Mouse (Mus musculus) C2C12 (cell line): ENCODE measurements around the gene Acbd6. TPM values are rescaled to one million over a fixed set of nuclear protein-coding genes. Genes with fewer than 3 reads are reported as not detected.

Experiments used
- H3K27me3 ChIP-seq: one replicate; pipeline ENCODE4 v1.6.1; 2011; ENCODE audit not compliant: control insufficient read depth, insufficient read depth, insufficient read length
- H3K36me3 ChIP-seq: one replicate; pipeline ENCODE4 v1.6.1; 2011; ENCODE audit not compliant: control insufficient read depth, insufficient read depth
- H3K4me3 ChIP-seq: one replicate; pipeline ENCODE4 v1.5.1; 2011; ENCODE audit warnings: mild to moderate bottlenecking, control low read depth; ENCODE audit not compliant: poor library complexity, insufficient read depth, severe bottlenecking
- H3K79me2 ChIP-seq: one replicate; pipeline ENCODE4 v1.6.1; 2011; ENCODE audit not compliant: control insufficient read depth, insufficient read depth
- H3K79me3 ChIP-seq: one replicate; pipeline ENCODE4 v1.6.1; 2011; ENCODE audit warnings: low read depth, control low read depth
- H3ac ChIP-seq: one replicate; pipeline ENCODE3; 2011; ENCODE audit warnings: low read depth; ENCODE audit not compliant: control insufficient read depth, insufficient read length
- CEBPB ChIP-seq: IDR thresholded peaks from one replicate; pipeline ENCODE4 v1.6.1; 2011; ENCODE audit warnings: low read depth, mild to moderate bottlenecking, control low read depth, moderate library complexity
- CTCF ChIP-seq: IDR thresholded peaks from one replicate; pipeline ENCODE4 v1.5.1; 2011; ENCODE audit not compliant: control insufficient read depth, insufficient read depth, insufficient read length
- FOSL1 ChIP-seq: IDR thresholded peaks from one replicate; pipeline ENCODE4 v1.8.0; 2011; ENCODE audit warnings: mild to moderate bottlenecking, low read length; ENCODE audit not compliant: poor library complexity, insufficient read depth, severe bottlenecking
- MAX ChIP-seq: IDR thresholded peaks from one replicate; pipeline ENCODE4 v1.6.1; 2011; ENCODE audit warnings: mild to moderate bottlenecking, control low read depth
- MYOD1 ChIP-seq: IDR thresholded peaks from one replicate; pipeline ENCODE4 v1.6.1; 2011; ENCODE audit warnings: low read depth; ENCODE audit not compliant: control insufficient read depth, insufficient read length
- MYOG ChIP-seq: IDR thresholded peaks from one replicate; pipeline ENCODE4 v1.6.1; 2011; ENCODE audit not compliant: control insufficient read depth, insufficient read length; ENCODE audit errors: extremely low read depth
- USF1 ChIP-seq: IDR thresholded peaks from one replicate; pipeline ENCODE4 v1.6.1; 2011; ENCODE audit warnings: low read depth, mild to moderate bottlenecking, control low read depth, moderate library complexity
- polyA plus RNA-seq: library from polyadenylated mRNA; unstranded; fragments of >200 nt; fragmentation: generic; extraction: Trizol; gene quantifications from one replicate; pipeline ENCODE4 v1.2.1, GENCODE M21; 2012; ENCODE audit warnings: missing spikeins

Gene Acbd6
- polyA plus RNA-seq, 1 experiment, result 70.3 TPM

DNA sequence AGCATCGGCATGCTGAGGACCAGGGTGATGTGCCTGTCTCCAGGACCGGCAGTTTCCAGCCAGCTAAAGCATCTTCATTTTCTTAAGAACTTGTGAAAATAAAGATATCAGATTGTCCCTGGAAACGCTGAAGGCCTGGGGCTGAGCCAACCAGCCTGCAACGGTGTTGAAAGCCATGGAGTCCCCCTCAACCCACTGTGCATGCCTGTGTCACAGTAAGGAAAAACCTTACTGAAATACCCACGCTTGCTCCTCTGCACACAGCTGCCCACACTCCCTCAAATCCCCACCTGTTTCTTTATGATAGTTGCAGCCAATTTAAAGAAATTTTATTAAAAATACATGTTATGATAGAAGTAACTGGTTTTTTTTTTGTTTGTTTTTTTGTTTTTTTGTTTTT is 98.4 kb downstream of the Acbd6 start:
- H3K36me3 ChIP-seq, result no peaks in the 10 kb centered on the region
- no peak overlapping the region for H3ac ChIP-seq
- no peaks in the 10 kb centered on the region for H3K79me2 ChIP-seq
- no peak for TF ChIP-seq MYOG
- TF ChIP-seq USF1, result no peak
- TF ChIP-seq MAX, result no peak
- TF ChIP-seq MYOD1, result no peak
- no peak for TF ChIP-seq FOSL1
- no peak for TF ChIP-seq CEBPB
- no peak for TF ChIP-seq CTCF
- no peak overlapping the region for H3K4me3 ChIP-seq
- no peaks in the 10 kb centered on the region for H3K79me3 ChIP-seq
- H3K27me3 ChIP-seq, result no peaks in the 10 kb centered on the region

DNA sequence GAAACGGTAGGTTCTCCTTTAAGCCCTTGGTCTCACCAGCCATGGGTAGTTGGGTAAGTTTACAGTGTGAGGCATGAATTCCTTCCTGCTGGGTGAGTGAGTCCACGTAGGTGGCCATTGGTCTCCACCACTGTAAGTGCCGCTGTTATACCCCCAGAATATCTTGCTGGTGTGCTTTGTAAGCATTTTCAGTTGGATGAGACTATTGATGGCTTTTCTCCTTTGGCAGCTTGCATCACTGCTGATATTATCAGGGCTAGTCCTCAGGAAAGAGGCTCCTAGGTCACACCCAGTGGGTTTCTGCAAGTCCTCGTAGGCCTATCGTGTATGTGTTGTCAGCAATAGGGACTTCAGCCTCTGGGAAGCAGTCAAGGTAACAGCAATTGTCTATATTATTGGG is 106.1 kb downstream of the Acbd6 start:
- H3K4me3 ChIP-seq, result no peak overlapping the region
- H3K27me3 ChIP-seq, result no peaks in the 10 kb centered on the region
- no peak overlapping the region for H3ac ChIP-seq
- no peaks in the 10 kb centered on the region for H3K79me3 ChIP-seq
- no peaks in the 10 kb centered on the region for H3K36me3 ChIP-seq
- TF ChIP-seq MAX, result no peak
- no peak for TF ChIP-seq CTCF
- TF ChIP-seq CEBPB, result no peak
- TF ChIP-seq USF1, result no peak
- TF ChIP-seq MYOG, result no peak
- TF ChIP-seq FOSL1, result no peak
- TF ChIP-seq MYOD1, result no peak
- no peaks in the 10 kb centered on the region for H3K79me2 ChIP-seq

DNA sequence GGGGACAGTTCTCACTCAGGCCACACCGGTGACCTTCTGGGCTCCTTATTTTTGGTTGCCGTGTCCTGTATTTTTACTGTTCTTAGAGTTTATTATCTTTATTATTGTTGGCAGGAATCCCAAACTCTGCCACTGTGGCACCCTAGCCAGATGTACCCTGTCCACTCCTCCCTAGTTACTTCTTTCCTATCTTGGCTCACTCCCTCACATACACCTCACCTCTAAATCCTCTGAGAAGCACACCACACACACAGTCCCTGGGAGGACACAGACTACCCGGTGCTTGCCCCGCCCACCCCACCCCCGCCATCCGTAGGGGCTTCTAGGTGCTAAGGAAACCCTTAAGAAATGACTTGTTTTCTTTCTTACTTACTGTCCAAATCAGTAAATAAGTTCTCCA is 117.7 kb downstream of the Acbd6 start:
- Histone ChIP-seq H3K79me3 (no peaks in the 10 kb centered on the region), H3K36me3 (no peaks in the 10 kb centered on the region), H3K4me3 (no peak overlapping the region), H3K27me3 (no peaks in the 10 kb centered on the region), H3ac (no peak overlapping the region), H3K79me2 (no peaks in the 10 kb centered on the region)
- TF ChIP-seq CEBPB (no peak), CTCF (no peak), USF1 (no peak), MAX (no peak), MYOD1 (no peak), FOSL1 (no peak), MYOG (no peak)

DNA sequence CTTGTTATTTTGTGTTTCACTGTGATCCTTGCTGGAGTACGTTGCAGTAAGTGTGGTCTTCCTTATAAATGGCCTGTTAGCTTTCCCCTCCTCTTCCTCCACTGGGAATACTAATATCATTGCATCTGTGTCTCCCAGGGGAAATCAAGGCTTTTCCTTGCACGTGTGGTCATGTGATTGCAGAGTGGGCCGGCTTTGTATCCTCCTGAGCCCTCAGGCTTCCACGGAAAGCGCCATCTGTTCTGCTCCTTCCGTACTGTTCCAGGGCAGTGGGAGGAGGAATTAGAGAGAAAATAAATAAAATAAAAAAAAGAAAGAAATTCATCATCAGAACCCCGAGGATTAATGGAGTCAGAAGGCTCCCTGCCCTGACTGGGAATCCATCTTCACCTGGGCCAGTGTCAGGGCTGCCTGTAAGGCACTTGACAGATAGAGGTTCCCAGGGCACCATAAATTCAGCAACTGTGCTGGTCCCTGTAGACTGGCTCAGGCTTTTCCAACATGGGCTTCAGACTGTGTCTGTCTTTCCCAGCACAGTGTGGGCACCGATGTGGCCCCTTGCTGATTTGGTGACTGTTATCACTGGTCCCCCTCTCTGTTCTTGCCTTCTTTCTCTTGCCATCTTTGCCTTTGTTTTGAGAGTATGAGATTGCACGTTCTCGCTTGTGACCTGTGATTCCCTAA is 123.3 kb downstream of the Acbd6 start:
- no peak for TF ChIP-seq USF1
- no peak for TF ChIP-seq MYOD1
- TF ChIP-seq CTCF, result no peak
- TF ChIP-seq CEBPB, result no peak
- TF ChIP-seq MAX, result no peak
- TF ChIP-seq FOSL1, result no peak
- no peak for TF ChIP-seq MYOG
- no peaks in the 10 kb centered on the region for H3K79me3 ChIP-seq
- no peaks in the 10 kb centered on the region for H3K27me3 ChIP-seq
- H3K36me3 ChIP-seq, result no peaks in the 10 kb centered on the region
- no peaks in the 10 kb centered on the region for H3K79me2 ChIP-seq
- H3K4me3 ChIP-seq, result no peak overlapping the region
- no peak overlapping the region for H3ac ChIP-seq

DNA sequence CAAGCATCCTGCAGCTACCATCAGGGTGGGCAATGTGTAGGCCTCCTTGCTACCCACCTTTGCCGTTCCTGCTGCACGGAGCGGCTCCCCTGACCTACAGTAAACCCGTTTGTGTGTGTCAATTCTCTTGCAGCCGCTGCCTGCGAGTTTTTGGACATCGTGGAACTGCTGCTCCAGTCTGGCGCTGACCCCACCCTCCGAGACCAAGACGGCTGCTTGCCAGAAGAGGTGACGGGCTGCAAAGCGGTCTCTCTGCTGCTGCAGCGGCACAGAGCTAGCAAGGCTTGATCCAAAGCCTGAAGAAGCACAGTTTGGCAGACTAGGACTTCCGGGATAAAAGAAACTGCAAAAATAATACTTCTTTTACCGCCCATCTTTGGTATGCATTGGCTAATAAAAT is 128.9 kb downstream of the Acbd6 start:
- Histone ChIP-seq H3K4me3 (no peak overlapping the region), H3K36me3 (no peaks in the 10 kb centered on the region)
- TF ChIP-seq FOSL1 (no peak), MAX (no peak), USF1 (no peak), MYOG (no peak), CEBPB (no peak)

DNA sequence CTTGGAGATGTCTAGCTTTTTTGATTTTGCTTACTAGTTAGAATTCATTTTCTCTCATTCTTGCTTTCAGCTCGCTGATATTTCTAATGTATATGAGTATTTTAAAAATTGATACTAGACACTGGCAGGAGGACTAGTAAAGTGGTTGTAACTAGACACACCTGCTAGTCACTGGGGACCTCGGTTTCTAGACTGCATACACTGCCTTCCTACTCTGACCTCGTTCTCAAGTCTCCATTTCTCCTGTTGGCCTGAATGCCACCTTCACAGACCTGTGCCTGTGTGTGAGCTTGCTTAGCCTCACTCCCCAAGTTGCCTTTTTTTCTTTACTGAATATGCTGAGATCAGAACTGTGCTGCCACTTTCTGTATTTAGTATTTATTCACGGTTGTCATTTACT is 131.2 kb downstream of the Acbd6 start:
- no peak for TF ChIP-seq CTCF
- no peak for TF ChIP-seq FOSL1
- TF ChIP-seq MYOG, result no peak
- TF ChIP-seq MYOD1, result no peak
- TF ChIP-seq CEBPB, result no peak
- no peak for TF ChIP-seq USF1
- TF ChIP-seq MAX, result no peak
- no peaks in the 10 kb centered on the region for H3K79me3 ChIP-seq
- H3K4me3 ChIP-seq, result no peak overlapping the region
- H3K79me2 ChIP-seq, result no peaks in the 10 kb centered on the region
- H3ac ChIP-seq, result no peak overlapping the region
- H3K36me3 ChIP-seq, result no peaks in the 10 kb centered on the region
- no peaks in the 10 kb centered on the region for H3K27me3 ChIP-seq

More for the DNA sequence above, 128.9 kb downstream of the Acbd6 start:
- H3K79me2 ChIP-seq, result no peaks in the 10 kb centered on the region
- no peaks in the 10 kb centered on the region for H3K27me3 ChIP-seq
- no peaks in the 10 kb centered on the region for H3K79me3 ChIP-seq
- H3ac ChIP-seq, result no peak overlapping the region
